Mouse (Mus musculus): Measurements from ENCODE around the gene Mmp23. TPM values are rescaled to one million over a fixed set of nuclear protein-coding genes. Genes with fewer than 3 reads are reported as not detected.
A peak's percentile ranks its signal among the peaks of the same experiment; 100 is the strongest.

Gene Mmp23
- 3.7 and 5.9 TPM in 2 replicates for polyA plus RNA-seq (2012; rRNA removed)

- no peaks in the 10 kb centered on the region for H3K27me3 ChIP-seq (ENCODE audit: control insufficient read depth, insufficient read depth, low read length)
These were observed at the start of gene Mmp23 for GRCm38 (mm10) chr4:155653086-155653450. Mmp23 (minus strand) TSS chr4:155653384.

GRCm38 (mm10) chr4:155700425-155700824 lies 47.2 kb upstream of the Mmp23 start:
- no peak overlapping the region for H3K27ac ChIP-seq (ENCODE audit: control insufficient read depth, insufficient read depth, low read depth, low read length)
- H3K36me3 ChIP-seq (ENCODE audit: control insufficient read depth, insufficient read depth, low read length), result no peaks in the 10 kb centered on the region
- no peaks in the 10 kb centered on the region for H3K27me3 ChIP-seq (ENCODE audit: control insufficient read depth, insufficient read depth, low read length)
- TF ChIP-seq POLR2A (IDR thresholded peaks at IDR 0.05; ENCODE audit: control insufficient read depth, low read depth, low read length), result no peak
- no peak for TF ChIP-seq CTCF (IDR thresholded peaks at IDR 0.05; ENCODE audit: control insufficient read depth, insufficient read depth, insufficient replicate concordance, low read depth, low read length)
- H3K4me3 ChIP-seq (ENCODE audit: control insufficient read depth, low read depth, low read length), result no peak overlapping the region
- H3K4me1 ChIP-seq (ENCODE audit: control insufficient read depth, insufficient read depth, low read length), result peaks cover 2% of the 10 kb centered on the region

More at GRCm38 (mm10) chr4:155653086-155653450, at the start of gene Mmp23:
- H3K36me3 ChIP-seq (ENCODE audit: control insufficient read depth, insufficient read depth, low read length), result peaks cover 1% of the 10 kb centered on the region; the same call in 1 of the 2 replicates
- H3K27ac ChIP-seq (ENCODE audit: control insufficient read depth, insufficient read depth, low read depth, low read length), result no peak within 1 kb of the TSS
- H3K4me1 ChIP-seq (ENCODE audit: control insufficient read depth, insufficient read depth, low read length), result peaks cover 37% of the 10 kb centered on the region
- no peak for TF ChIP-seq POLR2A (IDR thresholded peaks at IDR 0.05; ENCODE audit: control insufficient read depth, low read depth, low read length)
- TF ChIP-seq CTCF (IDR thresholded peaks at IDR 0.05; ENCODE audit: control insufficient read depth, insufficient read depth, insufficient replicate concordance, low read depth, low read length), result no peak
- H3K4me3 ChIP-seq (ENCODE audit: control insufficient read depth, low read depth, low read length), result peak within 1 kb of the TSS; percentile 35

DNA sequence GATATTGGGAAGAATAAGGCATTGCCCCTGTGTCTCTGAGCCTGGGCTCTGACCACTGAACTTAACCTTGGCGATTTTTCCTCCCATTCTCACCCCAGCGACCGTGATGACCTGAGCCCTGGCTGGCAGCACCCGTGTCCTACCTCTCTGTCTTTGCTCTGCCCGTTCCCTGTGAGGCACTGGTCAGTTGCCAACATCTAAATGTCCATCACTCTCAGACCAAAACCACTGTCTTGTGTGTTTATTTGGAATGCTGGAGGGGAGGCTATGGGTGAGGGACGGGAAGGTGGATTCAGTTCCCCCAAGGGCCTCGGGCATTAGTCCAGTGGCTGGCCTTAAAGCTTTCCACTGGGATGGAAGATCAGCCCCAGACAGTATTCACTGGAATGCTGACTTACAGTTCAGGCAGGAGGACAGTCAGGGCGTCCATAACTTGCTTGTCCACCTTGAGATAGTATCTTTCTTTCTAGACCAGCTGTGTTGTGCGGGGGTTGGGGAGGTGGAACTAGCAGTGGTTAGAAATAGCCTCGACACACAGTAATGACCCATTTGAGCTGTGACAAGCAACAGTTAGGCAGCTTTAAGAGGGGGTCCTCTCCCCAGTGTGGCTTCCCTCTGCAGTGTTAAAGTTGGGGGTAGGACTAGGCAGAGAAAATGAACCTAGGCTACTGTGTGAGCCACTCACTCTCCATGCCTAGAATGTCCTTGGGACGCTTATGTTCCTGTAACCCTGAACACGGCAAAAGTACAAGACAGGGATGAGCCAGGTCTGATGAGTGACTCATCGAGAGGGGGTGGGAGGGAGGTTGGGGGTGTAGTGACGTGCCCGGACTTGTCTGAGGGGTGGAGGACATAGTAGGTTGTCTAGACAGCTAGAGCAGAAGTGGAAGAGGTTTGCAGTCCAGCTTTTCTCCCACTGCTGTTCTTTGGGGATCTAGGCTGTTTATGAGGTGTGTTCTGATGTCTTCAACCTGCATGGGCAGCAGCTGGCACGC lies 43.4 kb upstream of the Mmp23 start:
- TF ChIP-seq POLR2A (IDR thresholded peaks at IDR 0.05; ENCODE audit: control insufficient read depth, low read depth, low read length) (no peak), CTCF (IDR thresholded peaks at IDR 0.05; ENCODE audit: control insufficient read depth, insufficient read depth, insufficient replicate concordance, low read depth, low read length) (no peak)
- Histone ChIP-seq H3K4me3 (ENCODE audit: control insufficient read depth, low read depth, low read length) (no peak overlapping the region), H3K36me3 (ENCODE audit: control insufficient read depth, insufficient read depth, low read length) (no peaks in the 10 kb centered on the region), H3K4me1 (ENCODE audit: control insufficient read depth, insufficient read depth, low read length) (peaks cover 4% of the 10 kb centered on the region), H3K27ac (ENCODE audit: control insufficient read depth, insufficient read depth, low read depth, low read length) (peak overlapping the region; percentile 26), H3K27me3 (ENCODE audit: control insufficient read depth, insufficient read depth, low read length) (no peaks in the 10 kb centered on the region)

GRCm38 (mm10) chr4:155695531-155696062 lies 42.4 kb upstream of the Mmp23 start:
- H3K36me3 ChIP-seq (ENCODE audit: control insufficient read depth, insufficient read depth, low read length), result no peaks in the 10 kb centered on the region
- H3K27me3 ChIP-seq (ENCODE audit: control insufficient read depth, insufficient read depth, low read length), result no peaks in the 10 kb centered on the region
- H3K4me3 ChIP-seq (ENCODE audit: control insufficient read depth, low read depth, low read length), result no peak overlapping the region
- H3K27ac ChIP-seq (ENCODE audit: control insufficient read depth, insufficient read depth, low read depth, low read length), result no peak overlapping the region
- H3K4me1 ChIP-seq (ENCODE audit: control insufficient read depth, insufficient read depth, low read length), result peaks cover 4% of the 10 kb centered on the region
- no peak for TF ChIP-seq POLR2A (IDR thresholded peaks at IDR 0.05; ENCODE audit: control insufficient read depth, low read depth, low read length)

- Histone ChIP-seq H3K27me3 (ENCODE audit: control insufficient read depth, insufficient read depth, low read length) (no peaks in the 10 kb centered on the region), H3K4me1 (ENCODE audit: control insufficient read depth, insufficient read depth, low read length) (peaks cover 4% of the 10 kb centered on the region), H3K4me3 (ENCODE audit: control insufficient read depth, low read depth, low read length) (peak overlapping the region; percentile 76), H3K36me3 (ENCODE audit: control insufficient read depth, insufficient read depth, low read length) (no peaks in the 10 kb centered on the region), H3K27ac (ENCODE audit: control insufficient read depth, insufficient read depth, low read depth, low read length) (no peak overlapping the region; the same call in 1 of the 2 replicates)
- TF ChIP-seq CTCF (IDR thresholded peaks at IDR 0.05; ENCODE audit: control insufficient read depth, insufficient read depth, insufficient replicate concordance, low read depth, low read length) (peak; percentile 23; the same call in 1 of the 2 replicates), POLR2A (IDR thresholded peaks at IDR 0.05; ENCODE audit: control insufficient read depth, low read depth, low read length) (no peak)
These were observed 41.6 kb upstream of the Mmp23 start for GRCm38 (mm10) chr4:155694482-155695401.

DNA sequence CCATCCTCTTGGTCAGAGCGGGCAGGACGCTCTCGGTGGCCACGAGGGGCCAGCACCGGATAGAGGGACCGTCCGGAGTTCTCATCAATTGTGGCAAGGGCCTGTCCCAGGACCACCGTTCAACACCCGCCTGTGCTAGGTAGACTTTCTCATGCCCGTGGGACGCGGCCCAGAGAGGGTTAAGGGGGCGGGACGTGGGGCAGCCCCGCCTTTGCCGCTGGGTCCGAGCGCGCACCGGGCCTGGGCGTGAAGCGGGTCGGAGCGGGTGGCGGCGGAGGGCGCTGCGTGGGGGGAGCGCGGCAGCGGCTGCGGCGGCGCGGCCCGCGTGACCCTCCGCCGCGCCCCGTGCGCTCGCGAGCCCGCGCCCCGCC lies 40.9 kb upstream of the Mmp23 start, which contains the start of gene Fndc10:
TSS of gene Fndc10 (plus strand) at position 232 of the 371 bp plus-strand sequence.
- Histone ChIP-seq H3K27ac (ENCODE audit: control insufficient read depth, insufficient read depth, low read depth, low read length) (no peak within 1 kb of the TSS; the same call in 1 of the 2 replicates), H3K4me3 (ENCODE audit: control insufficient read depth, low read depth, low read length) (peak within 1 kb of the TSS; percentile 76), H3K27me3 (ENCODE audit: control insufficient read depth, insufficient read depth, low read length) (no peaks in the 10 kb centered on the region), H3K36me3 (ENCODE audit: control insufficient read depth, insufficient read depth, low read length) (no peaks in the 10 kb centered on the region), H3K4me1 (ENCODE audit: control insufficient read depth, insufficient read depth, low read length) (peaks cover 4% of the 10 kb centered on the region)
- TF ChIP-seq CTCF (IDR thresholded peaks at IDR 0.05; ENCODE audit: control insufficient read depth, insufficient read depth, insufficient replicate concordance, low read depth, low read length) (no peak), POLR2A (IDR thresholded peaks at IDR 0.05; ENCODE audit: control insufficient read depth, low read depth, low read length) (no peak)
